ENCODE assay signal across 23 mouse cellular contexts in the genomic region with DNA sequence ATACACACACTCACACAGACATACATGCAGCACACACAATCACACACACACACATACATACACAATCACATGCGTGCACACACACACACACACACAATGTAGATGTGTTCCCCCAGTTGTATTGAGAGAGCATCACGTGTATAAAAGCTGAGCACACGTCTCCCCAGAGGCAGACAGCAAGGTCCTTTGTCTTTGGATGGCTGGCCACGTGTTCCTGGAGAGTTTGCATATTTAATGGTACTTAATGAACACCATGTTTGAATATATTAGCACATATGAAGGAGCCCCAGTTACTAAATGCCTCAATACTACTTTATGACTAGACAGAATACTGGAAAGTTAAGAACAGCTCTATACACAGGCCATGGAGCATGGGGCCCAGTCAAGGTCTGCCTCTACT. TPM values are rescaled to one million over a fixed set of nuclear protein-coding genes. Genes with fewer than 3 reads are reported as not detected.
"Had no signal": no experiment of that assay in that cellular context is flagged by ENCODE, and none has a peak within 500 bp of the region (broad histone marks: within the 10 kb centered on the region; RNA-seq: fewer than 3 reads in every experiment).

No protein-coding gene starts in this region.

- H3K4me2 ChIP-seq: kidney, embryonic 15.5 days; limb, embryonic 12.5 days; limb, embryonic 15.5 days; liver, embryonic 12.5 days; liver, embryonic 15.5 days; lung, embryonic 15.5 days; midbrain, embryonic 15.5 days; neural tube, embryonic 13.5 days had no signal

- H3K9ac ChIP-seq: kidney, embryonic 15.5 days; limb, embryonic 12.5 days; limb, embryonic 15.5 days; liver, embryonic 12.5 days; liver, embryonic 15.5 days; lung, embryonic 15.5 days; midbrain, embryonic 15.5 days; neural tube, embryonic 13.5 days had no signal

- ATAC-seq: liver, embryonic 12.5 days; midbrain, embryonic 15.5 days had no signal

- H3K9me3 ChIP-seq: kidney, embryonic 15.5 days; limb, embryonic 12.5 days; limb, embryonic 15.5 days; liver, embryonic 12.5 days; liver, embryonic 15.5 days; lung, embryonic 15.5 days; midbrain, embryonic 10.5 days; midbrain, embryonic 15.5 days; neural tube, embryonic 13.5 days had no signal

- H3K4me3 ChIP-seq: kidney, embryonic 15.5 days; limb, embryonic 12.5 days; limb, embryonic 15.5 days; liver, embryonic 12.5 days; liver, embryonic 15.5 days; lung, embryonic 15.5 days; megakaryocyte, embryonic 14.5 days; midbrain, embryonic 10.5 days; midbrain, embryonic 15.5 days; neural tube, embryonic 13.5 days had no signal

- DNase-seq: kidney, adult 11 months; kidney, adult 8-10 months; kidney, postnatal 10 days; kidney, postnatal 36 days; left cerebral cortex, postnatal 4 days; lung, adult 18-20 months; lung, postnatal 10 days; lung, postnatal 36 days; retina, postnatal 1 day; thymus, postnatal 25 days had no signal

- H3K4me1 ChIP-seq: kidney, embryonic 15.5 days; limb, embryonic 12.5 days; limb, embryonic 15.5 days; liver, embryonic 12.5 days; liver, embryonic 15.5 days; lung, embryonic 15.5 days; megakaryocyte, embryonic 14.5 days; midbrain, embryonic 15.5 days; neural tube, embryonic 13.5 days had no signal

- H3K36me3 ChIP-seq: kidney, embryonic 15.5 days; limb, embryonic 12.5 days; limb, embryonic 15.5 days; liver, embryonic 12.5 days; liver, embryonic 15.5 days; lung, embryonic 15.5 days; midbrain, embryonic 10.5 days had no signal

- H3K27ac ChIP-seq: kidney, embryonic 15.5 days; limb, embryonic 12.5 days; limb, embryonic 15.5 days; liver, embryonic 12.5 days; liver, embryonic 15.5 days; lung, embryonic 15.5 days; midbrain, embryonic 10.5 days; midbrain, embryonic 15.5 days; neural tube, embryonic 13.5 days had no signal

- H3K27me3 ChIP-seq: kidney, embryonic 15.5 days; limb, embryonic 15.5 days; liver, embryonic 12.5 days; liver, embryonic 15.5 days; lung, embryonic 15.5 days; midbrain, embryonic 15.5 days; neural tube, embryonic 13.5 days had no signal

RNA-seq across cellular contexts. Expression of a gene that starts 27.4 kb away (rescaled TPM):
- total RNA-seq: neutrophil, adult 5-6 weeks had no signal
- polyA plus RNA-seq: liver, embryonic 12.5 days; liver, embryonic 15.5 days; spleen, adult 2 months; thymus, postnatal 0 days had no signal
